Mouse (Mus musculus): ENCODE measurements around the gene Zic2. TPM values are rescaled to one million over a fixed set of nuclear protein-coding genes. Genes with fewer than 3 reads are reported as not detected.

The Zic2 gene
- total RNA-seq, 4 experiments from 2014 or later: not detected

GRCm38 (mm10) chr14:122491521-122491920 is 16.3 kb downstream of the Zic2 start:
- no peak for DNase-seq (ENCODE audit: low spot score in 2 of 2)

- no peak for DNase-seq (ENCODE audit: low spot score in 2 of 2)
Observed at GRCm38 (mm10) chr14:122492015-122492414, 16.8 kb downstream of the Zic2 start.

- no peak for DNase-seq (ENCODE audit: low spot score in 2 of 2)
Observed at GRCm38 (mm10) chr14:122509058-122509457, 33.8 kb downstream of the Zic2 start.

GRCm38 (mm10) chr14:122511519-122511918 is 36.3 kb downstream of the Zic2 start:
- DNase-seq (ENCODE audit: low spot score in 2 of 2): no peak

- DNase-seq (ENCODE audit: low spot score in 2 of 2): no peak
Observed at GRCm38 (mm10) chr14:122513511-122514036, 38.3 kb downstream of the Zic2 start.

- no peak for DNase-seq (ENCODE audit: low spot score in 2 of 2)
Observed at GRCm38 (mm10) chr14:122528475-122528874, 53.2 kb downstream of the Zic2 start.

Other genes with a start within 250 kb of the Zic2 start
- not detected for gene Gm5089, start 24.3 kb upstream of the Zic2 start, total RNA-seq (2022)
- not detected for gene Zic5, start 9.8 kb upstream of the Zic2 start, total RNA-seq (2022)
- not detected for gene Gm10837, start 15.2 kb downstream of the Zic2 start, total RNA-seq (2022)
- gene Pcca, start 58.9 kb downstream of the Zic2 start, total RNA-seq (2022): 10 to 100 TPM; 39.4 to 45.6 (median 43.6) TPM